Mouse (Mus musculus): ENCODE measurements at regions not wholly inside any gene's neighbourhood (a gene's known extent, or its start where the extent isn't known, plus 50 kb on each side); places are given as distances from the start of the nearest gene placed in this dataset.

- DNase-seq (ENCODE audit: low spot score) (no peak), ATAC-seq (ENCODE audit: low FRiP score, low read depth) (no peak)
- H3K36me3 ChIP-seq (ENCODE audit: control insufficient read depth, insufficient read depth, low read length): no peaks in the 10 kb centered on the region
- 68% methylated on average over 10 of the region's 10 CpGs for WGBS
- no peak overlapping the region for H3K27ac ChIP-seq (replicated peaks; ENCODE audit: low read depth, low read length)
- no peak overlapping the region for H3K4me2 ChIP-seq (replicated peaks; ENCODE audit: low read depth, low read length, severe bottlenecking)
- H3K9me3 ChIP-seq (ENCODE audit: control insufficient read depth, low read length): no peaks in the 10 kb centered on the region
- TF ChIP-seq POLR2A (IDR thresholded peaks at IDR 0.05; ENCODE audit: borderline replicate concordance, extremely low read depth, insufficient read depth, insufficient read length): no peak
- no peak overlapping the region for H3K4me3 ChIP-seq (replicated peaks; ENCODE audit: low read length)
- peaks cover 16% of the 10 kb centered on the region; the same call in 1 of the 2 replicates for H3K27me3 ChIP-seq (ENCODE audit: control insufficient read depth, insufficient read depth, low read length)
- no peaks in the 10 kb centered on the region for H3K4me1 ChIP-seq (ENCODE audit: control insufficient read depth, insufficient read depth, low read length)
- H3K9ac ChIP-seq (ENCODE audit: low read depth, low read length, severe bottlenecking): no peak overlapping the region
These were observed 57.5 kb upstream of the Oxtr start for GRCm38 (mm10) chr6:112547251-112547650.

GRCm38 (mm10) chr6:112546033-112546432 lies 56.3 kb upstream of the Oxtr start:
- Histone ChIP-seq H3K4me3 (replicated peaks; ENCODE audit: low read length) (no peak overlapping the region), H3K9ac (ENCODE audit: low read depth, low read length, severe bottlenecking) (no peak overlapping the region), H3K9me3 (ENCODE audit: control insufficient read depth, low read length) (no peaks in the 10 kb centered on the region), H3K27me3 (ENCODE audit: control insufficient read depth, insufficient read depth, low read length) (peaks cover 9% of the 10 kb centered on the region; the same call in 1 of the 2 replicates), H3K27ac (replicated peaks; ENCODE audit: low read depth, low read length) (no peak overlapping the region), H3K36me3 (ENCODE audit: control insufficient read depth, insufficient read depth, low read length) (no peaks in the 10 kb centered on the region), H3K4me1 (ENCODE audit: control insufficient read depth, insufficient read depth, low read length) (no peaks in the 10 kb centered on the region), H3K4me2 (replicated peaks; ENCODE audit: low read depth, low read length, severe bottlenecking) (no peak overlapping the region)
- 64% methylated on average over 5 of the region's 5 CpGs for WGBS
- DNase-seq (ENCODE audit: low spot score): no peak
- no peak for ATAC-seq (ENCODE audit: low FRiP score, low read depth)
- TF ChIP-seq POLR2A (IDR thresholded peaks at IDR 0.05; ENCODE audit: borderline replicate concordance, extremely low read depth, insufficient read depth, insufficient read length): no peak

GRCm38 (mm10) chr6:112544315-112544714 lies 54.6 kb upstream of the Oxtr start:
- Histone ChIP-seq H3K4me1 (ENCODE audit: control insufficient read depth, insufficient read depth, low read length) (no peaks in the 10 kb centered on the region), H3K36me3 (ENCODE audit: control insufficient read depth, insufficient read depth, low read length) (no peaks in the 10 kb centered on the region), H3K9me3 (ENCODE audit: control insufficient read depth, low read length) (no peaks in the 10 kb centered on the region), H3K4me3 (replicated peaks; ENCODE audit: low read length) (no peak overlapping the region), H3K4me2 (replicated peaks; ENCODE audit: low read depth, low read length, severe bottlenecking) (no peak overlapping the region), H3K27me3 (ENCODE audit: control insufficient read depth, insufficient read depth, low read length) (no peaks in the 10 kb centered on the region), H3K9ac (ENCODE audit: low read depth, low read length, severe bottlenecking) (no peak overlapping the region), H3K27ac (replicated peaks; ENCODE audit: low read depth, low read length) (no peak overlapping the region)
- DNase-seq (ENCODE audit: low spot score) (no peak), ATAC-seq (ENCODE audit: low FRiP score, low read depth) (no peak)
- TF ChIP-seq POLR2A (IDR thresholded peaks at IDR 0.05; ENCODE audit: borderline replicate concordance, extremely low read depth, insufficient read depth, insufficient read length): no peak
- WGBS: 66% methylated on average over 4 of the region's 4 CpGs

- no peak for TF ChIP-seq POLR2A (IDR thresholded peaks at IDR 0.05; ENCODE audit: borderline replicate concordance, extremely low read depth, insufficient read depth, insufficient read length)
- WGBS: 84% methylated on average over 2 of the region's 2 CpGs
- no peak for ATAC-seq (ENCODE audit: low FRiP score, low read depth)
- no peak for DNase-seq (ENCODE audit: low spot score)
- Histone ChIP-seq H3K27me3 (ENCODE audit: control insufficient read depth, insufficient read depth, low read length) (no peaks in the 10 kb centered on the region), H3K9me3 (ENCODE audit: control insufficient read depth, low read length) (no peaks in the 10 kb centered on the region), H3K36me3 (ENCODE audit: control insufficient read depth, insufficient read depth, low read length) (no peaks in the 10 kb centered on the region), H3K4me2 (replicated peaks; ENCODE audit: low read depth, low read length, severe bottlenecking) (no peak overlapping the region), H3K27ac (replicated peaks; ENCODE audit: low read depth, low read length) (no peak overlapping the region), H3K4me1 (ENCODE audit: control insufficient read depth, insufficient read depth, low read length) (no peaks in the 10 kb centered on the region), H3K4me3 (replicated peaks; ENCODE audit: low read length) (no peak overlapping the region), H3K9ac (ENCODE audit: low read depth, low read length, severe bottlenecking) (no peak overlapping the region)
These were observed 52.9 kb upstream of the Oxtr start for GRCm38 (mm10) chr6:112542692-112543091.

Data from limb, embryonic 14.5 days (tissue).